Mouse (Mus musculus) embryonic facial prominence, embryonic 11.5 days (tissue): ENCODE data around the gene BC053393. TPM values are rescaled to one million over a fixed set of nuclear protein-coding genes. Genes with fewer than 3 reads are reported as not detected.

Experiments
- ATAC-seq: fragments of 200-750 bp; cut with Nextera tagmentation; replicated peaks from 2 replicates; pipeline ENCODE4 v1.8.0; 2017; ENCODE audit warnings: low read depth; ENCODE audit not compliant: insufficient number of reproducible peaks, low FRiP score, low TSS enrichment
- DNase-seq: peaks from one replicate; pipeline ENCODE4 v3.0.0-alpha.2; 2015; ENCODE audit warnings: low spot score
- H3K27ac ChIP-seq: fragments of 300-500 bp; sonication (generic); replicated peaks from 2 replicates; pipeline ENCODE4 v1.5.1; 2014; ENCODE audit warnings: mild to moderate bottlenecking, low read depth, low read length, control low read depth
- H3K27me3 ChIP-seq: fragments of 300-500 bp; sonication (generic); 2 replicates; pipeline ENCODE4 v1.6.1; 2014; ENCODE audit warnings: mild to moderate bottlenecking, low read length, moderate library complexity, mixed read lengths; ENCODE audit not compliant: control insufficient read depth, insufficient read depth
- H3K36me3 ChIP-seq: fragments of 300-500 bp; sonication (generic); replicated peaks from 2 replicates; pipeline ENCODE4 v1.6.1; 2014; ENCODE audit warnings: low read depth, mild to moderate bottlenecking, low read length, moderate library complexity, mixed read lengths; ENCODE audit not compliant: control insufficient read depth, insufficient read depth
- H3K4me1 ChIP-seq: fragments of 300-500 bp; sonication (generic); 2 replicates; pipeline ENCODE4 v1.6.1; 2014; ENCODE audit warnings: low read length, mixed read lengths; ENCODE audit not compliant: control insufficient read depth, insufficient read depth
- H3K4me2 ChIP-seq: fragments of 300-500 bp; sonication (generic); 2 replicates; pipeline ENCODE4 v1.6.1; 2014; ENCODE audit warnings: low read depth, mild to moderate bottlenecking, control low read depth, low read length, moderate library complexity
- H3K4me3 ChIP-seq: fragments of 300-500 bp; sonication (generic); 2 replicates; pipeline ENCODE4 v1.5.1; 2014; ENCODE audit warnings: low read depth, low read length, control low read depth
- H3K9ac ChIP-seq: fragments of 300-500 bp; sonication (generic); replicated peaks from 2 replicates; pipeline ENCODE4 v1.6.1; 2014; ENCODE audit warnings: mild to moderate bottlenecking, control low read depth, low read length
- H3K9me3 ChIP-seq: fragments of 300-500 bp; sonication (generic); replicated peaks from 2 replicates; pipeline ENCODE4 v1.6.1; 2016; ENCODE audit warnings: mild to moderate bottlenecking, low read length, inconsistent platforms, mixed read lengths; ENCODE audit not compliant: control insufficient read depth
- WGBS: fragments of 180-500 bp; shearing (Covaris S2); extraction: QIAGEN DNeasy Blood & Tissue Kit; methylation state at CpG from one replicate; pipeline ENCODE4 v1.1.7; 2014; 5-methylcytosine and 5-hydroxymethylcytosine counted together
- polyA plus RNA-seq: library from polyadenylated mRNA; unstranded; fragments of >200 nt; fragmentation: Nextera tagmentation; extraction: Ambion mirVana; gene quantifications from 2 replicates; pipeline ENCODE4 v1.2.1, GENCODE M21; 2014

BC053393 gene
- polyA plus RNA-seq, 1 experiment from 2014 or later, result not detected

GRCm38 (mm10) chr11:46561096-46561495 is 10.2 kb upstream of the BC053393 start:
- Histone ChIP-seq H3K4me2 (no peak overlapping the region), H3K27me3 (no peaks in the 10 kb centered on the region), H3K27ac (no peak overlapping the region), H3K9me3 (no peaks in the 10 kb centered on the region), H3K36me3 (no peaks in the 10 kb centered on the region), H3K4me1 (no peaks in the 10 kb centered on the region), H3K9ac (no peak overlapping the region), H3K4me3 (no peak overlapping the region)
- ATAC-seq, result no peak
- 92% methylated on average over 4 of the region's 4 CpGs for WGBS
- DNase-seq, result no peak

- DNase-seq (no peak), ATAC-seq (no peak)
- H3K36me3 ChIP-seq, result no peaks in the 10 kb centered on the region
- H3K4me1 ChIP-seq, result no peaks in the 10 kb centered on the region
- no peaks in the 10 kb centered on the region for H3K27me3 ChIP-seq
- H3K9me3 ChIP-seq, result no peaks in the 10 kb centered on the region
- H3K27ac ChIP-seq, result no peak overlapping the region
- H3K4me2 ChIP-seq, result no peak overlapping the region
- H3K4me3 ChIP-seq, result no peak overlapping the region
- WGBS, result 72% methylated on average over 1 of the region's 1 CpGs
- H3K9ac ChIP-seq, result no peak overlapping the region
These were observed 6.7 kb upstream of the BC053393 start for GRCm38 (mm10) chr11:46564671-46565070.

- H3K4me3 ChIP-seq, result no peak overlapping the region
- no peaks in the 10 kb centered on the region for H3K36me3 ChIP-seq
- no peaks in the 10 kb centered on the region for H3K27me3 ChIP-seq
- no peak overlapping the region for H3K27ac ChIP-seq
- no peak overlapping the region for H3K4me2 ChIP-seq
- no peaks in the 10 kb centered on the region for H3K9me3 ChIP-seq
- H3K9ac ChIP-seq, result no peak overlapping the region
- WGBS, result 88% methylated on average over 2 of the region's 2 CpGs
- no peaks in the 10 kb centered on the region for H3K4me1 ChIP-seq
- DNase-seq, result no peak
- ATAC-seq, result no peak
These were observed 5.4 kb upstream of the BC053393 start for GRCm38 (mm10) chr11:46565967-46566366.

GRCm38 (mm10) chr11:46569107-46569506 is 2.2 kb upstream of the BC053393 start:
- no peaks in the 10 kb centered on the region for H3K9me3 ChIP-seq
- H3K4me3 ChIP-seq, result no peak overlapping the region
- DNase-seq (no peak), ATAC-seq (no peak)
- no peaks in the 10 kb centered on the region for H3K4me1 ChIP-seq
- no peaks in the 10 kb centered on the region for H3K36me3 ChIP-seq
- WGBS, result 63% methylated on average over 1 of the region's 1 CpGs
- no peak overlapping the region for H3K9ac ChIP-seq
- no peaks in the 10 kb centered on the region for H3K27me3 ChIP-seq
- no peak overlapping the region for H3K4me2 ChIP-seq
- H3K27ac ChIP-seq, result no peak overlapping the region

- H3K27me3 ChIP-seq, result no peaks in the 10 kb centered on the region
- DNase-seq, result peak; percentile 6
- H3K27ac ChIP-seq, result no peak overlapping the region
- H3K4me1 ChIP-seq, result no peaks in the 10 kb centered on the region
- ATAC-seq, result no peak
- H3K9me3 ChIP-seq, result no peaks in the 10 kb centered on the region
- WGBS, result 53% methylated on average over 5 of the region's 5 CpGs
- no peak overlapping the region for H3K9ac ChIP-seq
- no peaks in the 10 kb centered on the region for H3K36me3 ChIP-seq
- no peak overlapping the region for H3K4me2 ChIP-seq
- no peak overlapping the region for H3K4me3 ChIP-seq
These were observed 7.5 kb downstream of the BC053393 start for GRCm38 (mm10) chr11:46578771-46579281.

GRCm38 (mm10) chr11:46580428-46580827 is 9.1 kb downstream of the BC053393 start:
- Histone ChIP-seq H3K4me2 (no peak overlapping the region), H3K9me3 (no peaks in the 10 kb centered on the region)
- WGBS, result 80% methylated on average over 3 of the region's 3 CpGs

GRCm38 (mm10) chr11:46582741-46583140 is 11.4 kb downstream of the BC053393 start:
- no peak overlapping the region for H3K4me3 ChIP-seq
- H3K9me3 ChIP-seq, result no peaks in the 10 kb centered on the region

More at GRCm38 (mm10) chr11:46580428-46580827, 9.1 kb downstream of the BC053393 start:
- no peak for ATAC-seq
- no peak overlapping the region for H3K4me3 ChIP-seq
- H3K27me3 ChIP-seq, result no peaks in the 10 kb centered on the region
- H3K27ac ChIP-seq, result no peak overlapping the region
- no peaks in the 10 kb centered on the region for H3K4me1 ChIP-seq
- no peak overlapping the region for H3K9ac ChIP-seq
- H3K36me3 ChIP-seq, result no peaks in the 10 kb centered on the region
- no peak for DNase-seq

GRCm38 (mm10) chr11:46592416-46592815 is 21.1 kb downstream of the BC053393 start:
- Histone ChIP-seq H3K9ac (no peak overlapping the region), H3K9me3 (no peaks in the 10 kb centered on the region), H3K4me3 (no peak overlapping the region), H3K27ac (no peak overlapping the region), H3K4me2 (no peak overlapping the region), H3K4me1 (no peaks in the 10 kb centered on the region), H3K27me3 (no peaks in the 10 kb centered on the region), H3K36me3 (no peaks in the 10 kb centered on the region)
- no peak for ATAC-seq
- 82% methylated on average over 2 of the region's 2 CpGs for WGBS
- DNase-seq, result no peak

More at GRCm38 (mm10) chr11:46582741-46583140, 11.4 kb downstream of the BC053393 start:
- Histone ChIP-seq H3K27ac (no peak overlapping the region), H3K27me3 (no peaks in the 10 kb centered on the region), H3K4me2 (no peak overlapping the region), H3K36me3 (no peaks in the 10 kb centered on the region), H3K4me1 (no peaks in the 10 kb centered on the region), H3K9ac (no peak overlapping the region)
- ATAC-seq (no peak), DNase-seq (no peak)
- WGBS, result 89% methylated on average over 5 of the region's 5 CpGs
